Mouse (Mus musculus): Measurements from ENCODE around the gene Vmn1r224.

Vmn1r224 gene

DNA sequence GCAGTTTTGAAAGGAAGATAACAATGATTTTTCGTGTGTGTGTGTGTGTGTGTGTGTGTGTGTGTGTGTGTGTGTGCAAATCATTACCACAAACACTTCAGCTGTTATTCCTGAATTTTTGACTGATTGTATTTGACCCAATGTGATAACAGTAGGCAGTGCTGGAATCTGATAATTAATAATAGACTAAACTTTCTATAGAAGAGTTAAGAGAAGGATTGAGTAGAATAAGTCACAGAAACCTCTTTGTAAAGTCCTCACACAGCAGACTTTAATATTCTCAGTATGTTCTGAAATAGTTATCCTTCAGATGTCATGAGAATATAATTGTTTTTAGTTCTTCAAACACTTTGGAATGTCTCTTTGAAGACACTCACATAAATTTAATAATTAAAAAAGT is at the start of gene Vmn1r224:
TSS of gene Vmn1r224 (plus strand) at position 301 of the 400 bp plus-strand sequence.
- no peak for DNase-seq (ENCODE audit: low spot score in 2 of 2)

DNA sequence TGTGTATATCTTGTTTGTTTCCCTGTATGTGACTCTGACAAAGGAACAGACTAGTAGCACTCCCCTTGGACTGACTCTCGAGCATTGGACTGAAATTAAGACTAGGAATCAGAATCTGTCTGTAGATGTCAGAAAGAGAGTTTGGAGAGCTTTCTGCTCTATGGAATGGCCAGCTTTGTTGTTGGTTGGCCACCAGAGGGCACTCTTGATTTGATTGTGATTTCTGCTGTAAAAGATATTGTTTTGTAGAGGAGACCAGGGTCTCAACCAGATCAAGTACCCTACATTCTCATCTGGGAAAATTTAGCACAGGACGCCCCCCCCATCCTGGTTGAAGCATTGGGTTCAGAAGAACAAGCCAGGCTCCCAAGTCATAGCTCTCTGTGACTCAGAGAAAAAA is 14.8 kb upstream of the Vmn1r224 start:
- no peak for DNase-seq (ENCODE audit: low spot score in 2 of 2)

DNA sequence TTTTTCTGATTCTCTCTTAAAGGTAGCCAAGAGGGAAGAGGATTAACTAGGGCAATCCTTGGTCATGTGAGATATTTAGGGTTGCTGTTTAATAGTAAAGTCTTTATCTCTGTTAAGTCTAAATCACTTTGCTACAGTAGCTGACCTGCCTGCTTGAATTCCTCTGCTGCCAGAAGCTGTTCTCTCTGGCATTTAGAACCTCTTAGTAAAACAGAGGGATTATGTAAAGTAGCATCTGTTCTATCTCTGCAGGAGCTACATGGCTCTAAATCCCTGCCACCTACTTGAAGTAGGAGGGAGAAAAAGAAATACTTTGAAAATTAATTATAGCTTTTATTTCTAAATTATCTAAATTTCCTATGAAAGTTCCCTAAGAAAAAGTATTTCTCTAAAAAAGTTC is 25.3 kb downstream of the Vmn1r224 start:
- DNase-seq (ENCODE audit: low spot score in 2 of 2) = no peak

DNA sequence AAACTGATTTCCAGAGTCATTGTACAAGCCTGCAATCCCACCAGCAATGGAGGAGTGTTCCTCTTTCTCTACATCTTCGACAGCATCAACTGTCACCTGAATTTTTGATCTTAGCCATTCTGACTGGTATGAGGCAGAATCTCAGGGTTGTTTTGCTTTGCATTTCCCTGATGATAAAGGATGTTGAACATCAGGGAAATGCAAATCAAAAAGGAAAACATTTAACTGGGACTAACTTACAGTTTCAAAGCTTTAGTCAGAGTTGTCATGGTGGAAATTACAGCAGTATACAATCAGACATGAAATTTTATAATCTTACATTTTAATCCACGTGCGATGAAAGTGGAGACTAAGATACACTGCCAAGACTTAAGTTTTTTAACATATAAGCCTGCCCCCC is 59.4 kb downstream of the Vmn1r224 start:
- DNase-seq (ENCODE audit: low spot score in 2 of 2) = no peak

Measured in thymus, postnatal 10 days (tissue).